Mouse (Mus musculus) heart, postnatal 10 days (tissue): ENCODE data around the gene Ascl2. TPM values are rescaled to one million over a fixed set of nuclear protein-coding genes. Genes with fewer than 3 reads are reported as not detected.

Source experiments
- DNase-seq, 2 experiments: peaks; one replicate each; pipeline ENCODE4 v3.0.0; 2021
- intact Hi-C: fragments of 180-260 bp; cut with DNase I; formaldehyde crosslinking; loops from one replicate; pipeline ENCODE4 v1.15.1; 2025
- total RNA-seq, 2 experiments: library from RNA; stranded (reverse); gene quantifications; 2 replicates each; pipeline ENCODE4 v1.2.3; 2021

Gene Ascl2
- total RNA-seq, 2 experiments from 2014 or later = not detected

GRCm38 (mm10) chr7:142918641-142919628, 50.1 kb downstream of the Ascl2 start:
- intact Hi-C loops = loop anchor here (1.0 to 5.0 kb wide), 2 partner anchors 25 to 168 kb away; no protein-coding TSS in a partner anchor
- peak; percentile 87 to 92 for DNase-seq

DNA sequence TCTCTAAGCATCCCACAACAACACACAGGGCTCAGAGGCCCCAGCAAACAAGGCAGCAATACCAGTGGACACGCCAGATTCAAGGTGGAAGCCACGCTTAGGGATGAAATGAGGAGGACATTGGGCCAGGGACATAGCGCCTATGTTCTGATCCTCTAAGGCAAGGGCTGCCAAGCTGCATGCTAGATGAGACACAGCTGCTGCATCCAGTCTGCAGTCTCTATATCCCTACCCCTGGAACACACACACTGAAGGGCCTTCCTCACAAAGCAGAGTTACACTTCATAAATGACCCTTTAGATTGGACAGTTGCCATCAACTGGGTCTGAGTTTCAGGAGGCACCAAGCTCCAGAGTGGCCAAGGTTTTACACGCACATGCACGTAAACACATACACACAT, 51.4 kb downstream of the Ascl2 start:
- intact Hi-C loops = loop anchor here (5.0 kb wide), 1 partner anchor 170 kb away; no protein-coding TSS in a partner anchor
- no peak for DNase-seq

Other genes with a start within 250 kb of the Ascl2 start
- not detected for gene Ins2, start 225.9 kb downstream of the Ascl2 start, total RNA-seq
- not detected for gene Th, start 38.1 kb downstream of the Ascl2 start, total RNA-seq
- gene Tspan32, start 35.8 kb upstream of the Ascl2 start, total RNA-seq = 1 to 10 TPM in 1 of 2 experiments, under 1 TPM in 1; 0.81 to 1.2 TPM
- gene Cd81, start 83.5 kb upstream of the Ascl2 start, total RNA-seq = 100 to 1,000 TPM; 630 to 639 TPM
- 10 to 100 TPM; 24.9 to 26.3 TPM for gene Tssc4, start 100.0 kb upstream of the Ascl2 start, total RNA-seq
- gene Trpm5, start 125.4 kb upstream of the Ascl2 start, total RNA-seq = under 1 TPM; 0.43 to 0.62 TPM
- gene Kcnq1, start 137.1 kb upstream of the Ascl2 start, total RNA-seq = 10 to 100 TPM; 40.9 to 42.0 TPM